8 mouse cellular contexts compared by ENCODE assay signal in genomic region chr10:116197416-116197939, GRCm38 (mm10).
A peak's percentile ranks its signal among the peaks of the same experiment; 100 is the strongest.
DNase-seq lines count a peak whose midpoint lies in the region; ATAC-seq and TF ChIP-seq lines count a peak whose summit lies in the region.

No protein-coding gene starts in this region.

- H3K27ac ChIP-seq in cerebellum, adult 2 months (ENCODE audit: insufficient read depth, low read length) = no peak overlapping the region
- H3K27ac ChIP-seq in hindbrain, embryonic 14.5 days = no peak overlapping the region

- 25% methylated on average over 4 of the region's 4 CpGs for WGBS in cerebellum, adult 2 months
- WGBS in hindbrain, embryonic 14.5 days = 13% methylated on average over 4 of the region's 4 CpGs

- H3K4me1 ChIP-seq in cerebellum, adult 2 months (ENCODE audit: control insufficient read depth, insufficient read depth, low read length) = peaks cover 6% of the 10 kb centered on the region
- no peaks in the 10 kb centered on the region for H3K4me1 ChIP-seq in hindbrain, embryonic 14.5 days (replicated peaks; ENCODE audit: control insufficient read depth, insufficient read depth, low read length)

- H3K9ac ChIP-seq in hindbrain, embryonic 14.5 days = no peak overlapping the region

- no peaks in the 10 kb centered on the region for H3K27me3 ChIP-seq in cerebellum, adult 2 months (ENCODE audit: control insufficient read depth, insufficient read depth, low read length)
- no peaks in the 10 kb centered on the region for H3K27me3 ChIP-seq in hindbrain, embryonic 14.5 days (ENCODE audit: control insufficient read depth, insufficient read depth, low read length)

- ATAC-seq in hindbrain, embryonic 14.5 days (ENCODE audit: low FRiP score) = peak; percentile 61; the same call in 1 of the 2 replicates
- no peak; the same call in 1 of the 2 replicates for ATAC-seq in megakaryocyte-erythroid progenitor cell, adult 5-6 weeks (replicated peaks; ENCODE audit: low FRiP score, low TSS enrichment, poor library complexity, severe bottlenecking)

- no peaks in the 10 kb centered on the region for H3K9me3 ChIP-seq in hindbrain, embryonic 14.5 days (ENCODE audit: control insufficient read depth, low read length)

- peak in 1 of 2 experiments; percentile 69 for DNase-seq in cerebellum, adult 2 months
- no peak for DNase-seq in cerebellum, adult 9-11 months
- peak; percentile 56 for DNase-seq in A20 (ENCODE audit: low read depth, low spot score)
- peak; percentile 91 for DNase-seq in embryo, embryonic 11 days
- peak; percentile 88 for DNase-seq in hindbrain, embryonic 14.5 days (ENCODE audit: low spot score)
- DNase-seq in naive thymus-derived CD4-positive, alpha-beta T cell, adult 2 months (ENCODE audit: low read depth) = peak; percentile 32
- DNase-seq in thymus, postnatal 14 days = no peak

- peak overlapping the region; percentile 2 for H3K4me3 ChIP-seq in cerebellum, adult 2 months (replicated peaks; ENCODE audit: insufficient read depth, low read depth, low read length)
- H3K4me3 ChIP-seq in hindbrain, embryonic 14.5 days (replicated peaks; ENCODE audit: low read length) = no peak overlapping the region

- H3K4me2 ChIP-seq in hindbrain, embryonic 14.5 days (replicated peaks) = peak overlapping the region; percentile 34

- TF ChIP-seq CTCF in cerebellum, adult 2 months (IDR thresholded peaks at IDR 0.05; ENCODE audit: borderline replicate concordance, insufficient read depth, low read depth, low read length) = peak; percentile 50; the same call in 1 of the 2 replicates

- no peaks in the 10 kb centered on the region for H3K36me3 ChIP-seq in hindbrain, embryonic 14.5 days (replicated peaks; ENCODE audit: control insufficient read depth, insufficient read depth)

- TF ChIP-seq POLR2A in cerebellum, adult 2 months (IDR thresholded peaks at IDR 0.05; ENCODE audit: borderline replicate concordance, insufficient read depth, low read length) = no peak

Comparison
In these comparisons a context has a peak if more than half of its experiments do, and no peak if none do; other contexts are left out.
1. DNase-seq: peak in A20 (single experiment), embryo, embryonic 11 days (single experiment), hindbrain, embryonic 14.5 days (single experiment) and naive thymus-derived CD4-positive, alpha-beta T cell, adult 2 months (single experiment); none in cerebellum, adult 9-11 months (single experiment) and thymus, postnatal 14 days (single experiment).